Mouse (Mus musculus): ENCODE data around the gene Cntn5.

- no peak for TF ChIP-seq CTCF (IDR thresholded peaks at IDR 0.05; ENCODE audit: low read depth, low read length)
- no peak for TF ChIP-seq POLR2A (IDR thresholded peaks at IDR 0.05; ENCODE audit: borderline replicate concordance, low read depth, low read length)
Measured at GRCm38 (mm10) chr9:10350909-10351655, 553.5 kb downstream of the Cntn5 start.

Data from bone marrow macrophage, adult 2 months (primary cell).